Mouse (Mus musculus): ENCODE measurements around the gene Hyou1.
"Not testable (repeated sequence)": the region's sequence is repeated elsewhere in the genome, so short reads cannot be mapped to it uniquely, and the experiment has no call there.

Hyou1 gene

DNA sequence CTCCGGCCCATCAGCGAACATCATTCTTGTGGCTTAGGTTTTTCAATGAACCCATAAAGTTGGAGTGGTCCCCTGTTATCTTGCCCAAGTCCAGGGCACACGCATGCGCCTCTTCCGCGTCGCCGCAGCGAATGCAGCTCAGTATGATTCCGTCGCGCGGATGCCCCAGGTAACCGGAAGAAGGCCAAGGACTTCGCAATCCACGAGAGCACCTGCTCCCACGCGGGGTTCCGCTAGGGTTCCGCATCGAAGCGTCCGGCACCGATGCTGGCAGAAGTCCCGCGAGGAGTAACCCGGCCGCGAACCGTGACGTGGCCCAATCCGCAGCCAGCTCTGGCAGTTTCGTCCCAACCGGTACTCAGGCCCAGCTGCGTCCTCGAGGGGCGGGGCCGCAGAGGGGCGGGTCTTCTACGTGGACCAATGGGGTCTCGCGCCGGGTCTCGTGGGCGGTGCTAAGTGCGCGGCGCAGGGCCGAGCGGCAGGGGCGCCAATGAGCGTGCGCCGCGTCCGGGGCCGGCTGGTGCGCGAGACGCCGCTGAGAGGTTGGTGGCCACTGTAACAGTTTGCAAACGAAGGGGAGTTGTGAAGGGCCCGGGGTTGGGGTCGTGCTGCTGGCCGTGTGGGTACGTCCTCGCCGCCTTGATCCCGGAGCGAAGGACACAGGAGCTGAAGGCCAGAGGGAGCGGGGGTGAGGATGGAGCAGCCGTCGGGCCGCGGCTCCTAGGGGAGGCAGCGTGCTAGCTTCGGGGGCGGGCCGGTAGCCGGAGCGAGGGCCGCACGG is at the start of gene Hyou1:
TSS of gene Hyou1 (plus strand) at position 437 of the 781 bp plus-strand sequence.
- in situ Hi-C loops (cut with MboI, MseI) = no loop called here

DNA sequence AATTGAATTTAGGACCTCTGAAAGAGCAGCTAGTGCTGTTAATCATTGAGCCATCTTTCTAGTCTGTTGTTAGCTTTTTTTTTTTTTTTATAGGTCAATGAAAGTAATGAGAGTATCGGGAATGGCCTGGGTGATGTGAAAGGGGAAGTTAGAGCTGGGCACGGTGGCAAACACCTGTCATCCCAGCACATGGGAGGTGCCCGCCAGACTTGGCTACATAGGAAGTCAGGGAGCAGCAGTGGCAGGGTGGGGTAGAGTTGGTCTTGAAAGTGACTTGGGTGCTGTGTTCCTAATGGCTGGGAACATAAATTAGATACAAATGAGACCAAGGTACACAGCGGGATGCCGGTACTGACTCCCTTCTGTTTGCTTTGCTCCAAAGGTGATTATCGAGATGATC is 48.6 kb upstream of the Hyou1 start:
- in situ Hi-C loops (cut with MboI, MseI) = no loop called here

DNA sequence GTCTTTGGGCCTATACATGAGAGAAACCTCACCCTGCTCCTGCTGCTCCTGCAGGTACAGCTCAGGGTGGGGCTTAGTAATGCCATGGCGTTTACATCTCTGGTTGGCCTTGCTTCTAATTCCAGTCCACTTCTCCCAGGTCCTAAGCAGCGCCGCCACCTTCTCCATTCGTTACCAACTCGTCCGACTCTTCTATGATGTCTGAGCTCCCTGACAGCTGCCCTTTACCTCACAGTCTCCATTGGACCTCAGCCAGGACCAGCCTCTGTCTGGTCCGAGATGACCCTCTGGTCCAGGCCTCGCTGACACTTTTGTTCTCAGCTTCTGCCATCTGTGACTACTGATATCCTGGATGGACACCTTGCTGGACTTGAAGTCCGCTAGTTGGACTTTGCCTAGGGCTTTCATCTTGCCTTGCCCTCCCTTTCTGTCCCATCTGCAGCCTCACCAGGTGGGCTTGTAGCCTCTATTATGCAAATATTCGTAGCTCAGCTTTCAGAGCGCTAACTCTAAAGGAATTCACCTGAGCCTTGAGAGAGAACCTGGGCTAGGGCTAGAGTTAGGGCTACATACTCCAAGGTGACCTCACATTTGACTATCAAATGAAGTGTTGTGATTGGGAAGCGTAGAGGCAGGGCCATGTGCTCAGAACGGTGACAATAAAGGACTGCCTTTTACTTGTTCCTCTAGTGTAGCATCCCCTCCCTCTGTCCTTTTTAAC is 46.2 kb upstream of the Hyou1 start:
- in situ Hi-C loops (cut with MboI, MseI) = no loop called here

DNA sequence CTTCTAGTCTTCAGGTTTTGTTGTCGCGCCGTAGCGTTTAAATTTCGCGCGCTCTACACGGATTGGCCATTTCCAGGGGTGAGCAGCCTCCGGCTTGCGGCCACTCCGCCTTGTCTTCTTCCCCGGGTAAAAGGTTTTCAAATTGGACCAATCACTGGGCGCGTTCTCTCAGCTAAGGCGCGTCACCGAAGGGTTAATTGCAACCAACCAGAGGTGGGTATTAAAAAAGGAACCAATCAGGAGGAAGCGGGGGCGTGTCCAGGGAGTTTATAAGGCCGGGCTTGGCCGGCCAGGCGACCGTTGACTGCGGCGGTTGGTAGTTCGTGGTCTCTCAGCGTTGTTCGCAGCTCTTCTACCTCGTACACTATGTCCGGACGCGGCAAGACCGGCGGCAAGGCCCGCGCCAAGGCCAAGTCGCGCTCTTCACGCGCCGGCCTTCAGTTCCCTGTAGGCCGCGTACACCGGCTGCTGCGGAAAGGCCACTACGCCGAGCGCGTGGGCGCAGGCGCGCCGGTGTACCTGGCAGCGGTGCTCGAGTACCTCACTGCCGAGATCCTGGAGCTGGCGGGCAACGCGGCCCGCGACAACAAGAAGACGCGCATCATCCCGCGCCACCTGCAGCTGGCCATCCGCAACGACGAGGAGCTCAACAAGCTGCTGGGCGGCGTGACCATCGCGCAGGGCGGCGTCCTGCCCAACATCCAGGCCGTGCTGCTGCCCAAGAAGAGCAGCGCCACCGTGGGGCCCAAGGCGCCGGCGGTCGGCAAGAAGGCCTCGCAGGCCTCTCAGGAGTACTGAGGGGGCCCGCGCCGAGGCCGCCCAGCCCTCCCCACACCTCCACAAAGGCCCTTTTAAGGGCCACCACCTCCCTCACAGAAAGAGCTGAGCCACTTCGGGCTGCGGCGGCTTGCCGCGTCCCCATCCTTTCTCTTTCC is 44.6 kb upstream of the Hyou1 start, which contains the start of gene H2afx:
TSS of gene H2afx (plus strand) at position 299 of the 935 bp plus-strand sequence.
- in situ Hi-C loops (cut with MboI, MseI) = no loop called here

DNA sequence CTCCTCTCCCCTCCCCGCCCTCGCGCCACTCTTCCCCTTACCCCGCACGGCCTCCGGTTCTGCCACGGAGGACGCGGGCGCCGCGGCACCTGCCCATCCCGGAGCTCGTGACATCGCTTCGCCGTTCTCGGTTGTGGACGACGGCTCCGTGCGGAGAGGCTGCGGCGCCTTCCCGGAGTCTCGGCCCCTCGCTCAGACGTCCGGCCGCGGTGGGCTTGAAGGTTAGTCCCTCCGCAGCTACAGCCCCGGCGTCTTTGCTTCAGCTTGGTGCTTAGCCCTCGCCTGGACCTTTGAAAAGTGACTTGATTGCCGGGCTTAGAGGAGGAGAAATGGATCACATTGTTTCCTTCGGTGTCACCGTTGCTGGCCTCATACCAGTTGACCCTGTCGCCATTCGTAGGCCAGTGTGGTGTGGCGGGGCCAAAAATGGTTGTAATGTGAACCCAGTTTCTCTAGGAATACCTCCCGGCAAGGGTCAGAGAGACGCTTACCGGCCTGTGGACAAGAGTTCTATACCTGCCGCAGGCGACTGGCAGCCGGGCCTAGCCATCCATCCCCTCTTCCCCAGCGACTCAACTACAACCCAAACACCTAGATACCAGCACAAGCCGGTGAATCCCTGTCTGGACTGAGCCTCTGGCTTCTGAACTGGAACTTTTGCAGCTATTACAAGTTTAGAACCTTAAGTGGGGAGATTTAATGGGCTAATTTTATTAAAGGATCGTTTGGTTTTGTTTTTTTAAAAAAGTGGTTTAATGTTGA is 43.8 kb upstream of the Hyou1 start:
- in situ Hi-C loops (cut with MboI, MseI) = no loop called here

DNA sequence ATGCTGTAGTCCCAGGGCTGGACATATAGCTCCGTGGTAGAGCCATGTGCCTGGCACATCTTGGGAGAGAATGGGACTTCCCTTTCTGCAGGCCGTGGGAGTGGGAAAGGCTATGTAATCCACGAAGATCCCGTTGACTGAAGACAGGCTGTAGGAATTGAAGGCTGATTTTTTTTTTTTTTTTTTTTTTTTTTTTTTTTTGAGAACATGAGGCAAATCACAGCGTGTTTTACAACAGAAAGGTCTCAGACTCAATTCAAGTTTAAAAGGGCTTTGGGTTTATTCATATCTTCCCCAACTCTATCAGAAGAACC is 43.2 kb upstream of the Hyou1 start:
- in situ Hi-C loops (cut with MboI, MseI) = no loop called here

DNA sequence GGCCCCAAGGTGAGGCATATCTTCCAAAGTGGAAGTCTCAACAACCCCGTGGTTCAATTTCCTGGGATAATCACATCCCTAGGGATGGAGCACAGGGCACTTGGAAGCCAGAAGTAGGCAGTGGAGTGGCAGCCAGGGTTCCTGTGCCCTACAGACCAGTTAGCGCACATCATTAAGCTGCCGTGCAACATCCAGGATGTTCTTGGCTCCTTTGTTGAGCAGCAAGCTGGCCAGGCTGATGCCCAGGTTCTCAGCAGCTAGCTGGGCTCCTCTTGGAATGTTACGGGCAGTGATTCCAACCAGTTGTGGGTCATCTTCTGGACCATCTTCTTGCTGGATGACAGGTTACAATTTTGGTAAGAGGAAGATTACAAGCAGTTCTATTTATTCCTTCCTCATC is 42.8 kb upstream of the Hyou1 start:
- in situ Hi-C loops (cut with MboI, MseI) = not testable (repeated sequence)

DNA sequence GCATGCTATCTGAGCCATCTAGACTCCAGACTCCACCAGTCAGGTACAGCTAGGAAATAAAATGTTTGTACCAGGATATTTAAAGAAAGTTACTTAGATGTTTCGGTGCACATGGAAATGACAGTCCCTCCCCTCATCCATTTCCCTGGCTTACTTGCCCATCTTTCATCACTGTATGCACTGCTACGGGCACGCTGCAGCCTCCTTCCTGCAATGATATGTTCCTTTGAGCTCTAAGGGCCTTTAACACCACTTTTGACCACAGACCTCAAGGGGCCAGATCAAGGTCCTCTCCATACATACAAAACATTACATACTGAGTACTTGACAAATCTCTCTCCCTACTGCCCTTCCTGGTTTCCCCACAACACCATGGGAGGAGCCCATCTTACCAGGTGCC is 42.3 kb upstream of the Hyou1 start:
- in situ Hi-C loops (cut with MboI, MseI) = no loop called here

DNA sequence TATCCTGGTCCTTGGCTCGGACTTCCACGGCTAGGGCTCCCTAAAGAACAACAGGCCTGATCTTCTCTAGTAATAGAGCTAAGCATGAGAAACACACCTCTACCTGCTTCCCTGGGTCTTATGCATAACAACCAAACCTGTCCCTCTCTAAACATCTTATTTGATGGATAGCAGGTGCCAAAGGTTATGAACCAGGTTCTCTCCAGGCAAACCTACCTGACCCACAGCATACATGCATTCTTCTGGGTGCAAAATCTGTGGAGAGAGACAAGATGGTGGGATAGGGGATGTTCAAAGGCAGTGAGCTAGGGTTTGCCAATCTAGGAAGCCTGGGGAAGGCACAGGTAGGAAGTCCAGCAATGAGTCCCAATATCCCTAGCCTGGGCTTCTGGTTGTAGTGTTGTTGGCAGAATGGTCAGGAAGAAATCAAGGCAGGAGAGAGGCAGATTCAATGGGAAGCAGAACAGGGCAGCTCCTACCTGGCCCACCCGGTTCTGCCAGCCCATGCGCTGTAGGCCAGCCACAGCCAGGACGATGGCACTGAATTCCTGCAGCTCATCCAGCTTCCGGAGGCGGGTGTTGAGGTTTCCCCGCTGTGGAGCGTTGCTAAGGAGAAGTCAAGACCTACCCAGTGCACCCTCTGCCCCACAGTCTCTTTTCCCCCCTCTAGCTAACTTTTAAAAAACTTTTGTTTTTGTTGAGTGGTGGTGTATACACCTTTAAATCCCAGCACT is 41.7 kb upstream of the Hyou1 start:
- in situ Hi-C loops (cut with MboI, MseI) = no loop called here

DNA sequence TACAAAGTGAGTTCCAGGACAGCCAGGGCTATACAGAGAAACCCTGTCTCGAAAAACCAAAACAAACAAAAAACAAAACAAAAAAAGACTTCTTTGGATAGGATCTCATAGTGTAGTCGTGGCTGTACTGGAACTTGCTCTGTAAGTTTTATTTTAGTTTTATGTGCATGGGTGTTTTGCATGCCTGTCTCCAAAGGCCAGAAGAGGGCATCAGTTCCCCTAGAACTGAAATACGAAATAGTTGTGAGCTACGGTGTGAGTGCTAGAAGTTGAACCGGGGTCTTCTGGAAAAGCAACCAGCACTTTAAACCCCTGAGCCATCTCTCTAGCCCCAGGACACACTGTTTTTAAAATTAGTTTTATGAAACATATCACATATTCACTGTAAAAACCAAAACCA is 40.7 kb upstream of the Hyou1 start:
- in situ Hi-C loops (cut with MboI, MseI) = no loop called here

DNA sequence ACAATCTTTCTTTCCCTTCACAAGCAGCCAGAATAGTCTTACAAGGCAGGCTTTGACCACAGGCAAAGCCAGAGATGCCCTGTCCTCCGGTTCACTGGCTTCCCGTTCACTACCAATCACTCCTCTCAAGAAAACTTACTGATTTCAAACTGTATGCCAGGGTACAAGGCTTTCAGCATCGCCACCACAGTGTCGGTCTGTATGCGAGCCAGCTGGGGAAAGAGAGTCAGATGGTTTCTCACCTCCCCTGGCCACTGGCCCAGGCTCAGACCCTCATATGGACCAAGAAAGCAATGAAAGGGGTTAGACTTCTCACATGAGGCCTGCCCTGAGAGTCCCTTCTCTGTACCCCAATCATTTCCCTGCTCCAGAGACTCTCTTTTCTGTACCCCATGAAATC is 37.8 kb upstream of the Hyou1 start:
- in situ Hi-C loops (cut with MboI, MseI) = loop anchor here (5.0 kb wide), 1 partner anchor 56 kb away; the partner anchor contains the start of gene Slc37a4

DNA sequence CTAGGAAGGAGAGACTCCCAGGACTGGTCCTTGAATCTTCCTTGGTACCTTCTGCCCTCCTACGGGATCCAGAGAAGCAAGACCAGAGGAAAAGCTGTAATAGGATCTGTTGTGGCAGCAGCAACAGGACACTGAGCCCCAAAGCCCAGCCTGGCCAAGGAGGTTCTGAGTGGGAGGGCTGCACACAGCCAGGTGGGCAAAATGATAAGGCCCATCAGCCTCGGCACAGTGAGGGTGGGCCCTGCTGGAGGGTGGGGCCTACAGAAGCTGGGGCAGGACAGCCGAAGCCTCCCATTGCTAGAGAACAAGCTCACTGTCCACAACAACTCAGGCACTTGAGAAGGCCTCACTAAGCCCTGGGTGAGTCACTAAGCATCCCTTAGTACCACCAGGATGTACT is 37.1 kb upstream of the Hyou1 start:
- in situ Hi-C loops (cut with MboI, MseI) = loop anchor here (5.0 kb wide), 1 partner anchor 55 kb away; the partner anchor contains the start of gene Slc37a4

DNA sequence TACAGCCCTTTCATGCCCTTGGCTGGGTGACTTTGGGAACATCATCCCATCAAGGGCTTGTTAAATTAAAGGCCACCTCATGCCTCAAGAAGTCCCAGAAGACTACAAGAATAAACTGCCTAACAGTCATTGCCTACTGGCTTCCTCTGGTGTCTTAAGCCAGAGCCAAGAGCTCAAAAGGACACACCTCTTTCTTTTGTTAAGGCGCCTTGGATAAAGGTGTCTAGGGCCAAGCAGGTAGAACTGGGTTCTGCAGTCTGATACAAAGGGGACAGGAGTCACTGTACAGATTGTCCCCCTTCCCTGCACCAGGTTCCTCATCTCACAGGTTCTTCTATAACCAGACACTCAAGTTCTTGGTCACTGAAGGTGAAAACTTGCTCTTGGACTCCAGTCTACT is 36.7 kb upstream of the Hyou1 start:
- in situ Hi-C loops (cut with MboI, MseI) = loop anchor here (5.0 kb wide), 1 partner anchor 55 kb away; the partner anchor contains the start of gene Slc37a4

DNA sequence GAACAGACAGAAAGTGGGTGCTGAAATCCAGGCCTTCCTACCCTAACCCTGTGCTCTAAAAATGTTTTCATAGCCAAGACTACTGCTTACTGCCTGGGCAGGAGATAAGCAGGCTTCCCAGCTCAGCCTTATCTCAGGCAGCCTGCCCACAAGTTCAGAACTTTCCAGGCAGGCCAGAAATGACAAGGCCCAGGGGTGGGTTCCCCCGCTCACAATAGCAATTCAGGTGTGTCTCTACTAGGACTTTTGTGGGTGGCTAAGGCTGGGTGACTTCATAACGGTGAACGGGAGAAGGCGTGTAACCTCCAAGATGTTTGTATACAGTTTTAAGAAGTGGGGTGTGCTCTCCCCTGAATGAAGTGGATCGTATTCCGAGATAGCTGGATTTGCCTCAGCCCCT is 36.0 kb upstream of the Hyou1 start:
- in situ Hi-C loops (cut with MboI, MseI) = loop anchor here (5.0 kb wide), 1 partner anchor 54 kb away; the partner anchor contains the start of gene Slc37a4

DNA sequence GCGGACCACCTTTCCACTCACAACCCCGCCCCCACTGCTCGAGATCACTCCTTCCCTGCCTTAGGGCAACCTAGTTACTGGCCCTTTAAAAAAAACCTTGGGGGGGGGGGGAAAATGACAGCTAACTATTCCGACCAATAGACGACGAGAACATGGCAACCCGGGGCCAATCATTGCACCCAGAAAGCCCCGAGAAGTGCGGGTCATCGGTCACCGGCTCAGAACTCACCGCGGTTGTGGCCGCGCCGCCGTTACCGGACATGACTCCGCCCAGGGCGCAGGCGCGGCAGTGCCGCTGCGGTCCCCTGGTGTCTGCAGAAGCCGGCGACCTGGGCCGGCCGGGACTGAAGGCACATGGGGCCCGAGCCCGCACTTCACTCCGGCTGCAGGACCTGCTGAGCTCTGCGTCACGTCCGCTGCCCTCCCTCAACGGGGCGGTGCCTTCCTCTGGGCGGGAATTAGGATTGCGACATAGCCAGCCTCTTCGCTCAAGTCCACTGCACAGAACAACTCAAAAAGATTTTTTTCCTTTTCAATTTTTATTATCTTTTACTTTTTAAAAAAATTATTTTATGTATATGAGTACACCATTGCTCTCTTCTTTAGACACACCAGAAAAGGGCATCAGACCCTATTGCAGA is 35.4 kb upstream of the Hyou1 start, which contains the start of gene Hmbs:
TSS of gene Hmbs (minus strand) at position 448 of the 641 bp plus-strand sequence.
- in situ Hi-C loops (cut with MboI, MseI) = loop anchor here (5.0 kb wide), 1 partner anchor 53 kb away; the partner anchor contains the start of gene Slc37a4

DNA sequence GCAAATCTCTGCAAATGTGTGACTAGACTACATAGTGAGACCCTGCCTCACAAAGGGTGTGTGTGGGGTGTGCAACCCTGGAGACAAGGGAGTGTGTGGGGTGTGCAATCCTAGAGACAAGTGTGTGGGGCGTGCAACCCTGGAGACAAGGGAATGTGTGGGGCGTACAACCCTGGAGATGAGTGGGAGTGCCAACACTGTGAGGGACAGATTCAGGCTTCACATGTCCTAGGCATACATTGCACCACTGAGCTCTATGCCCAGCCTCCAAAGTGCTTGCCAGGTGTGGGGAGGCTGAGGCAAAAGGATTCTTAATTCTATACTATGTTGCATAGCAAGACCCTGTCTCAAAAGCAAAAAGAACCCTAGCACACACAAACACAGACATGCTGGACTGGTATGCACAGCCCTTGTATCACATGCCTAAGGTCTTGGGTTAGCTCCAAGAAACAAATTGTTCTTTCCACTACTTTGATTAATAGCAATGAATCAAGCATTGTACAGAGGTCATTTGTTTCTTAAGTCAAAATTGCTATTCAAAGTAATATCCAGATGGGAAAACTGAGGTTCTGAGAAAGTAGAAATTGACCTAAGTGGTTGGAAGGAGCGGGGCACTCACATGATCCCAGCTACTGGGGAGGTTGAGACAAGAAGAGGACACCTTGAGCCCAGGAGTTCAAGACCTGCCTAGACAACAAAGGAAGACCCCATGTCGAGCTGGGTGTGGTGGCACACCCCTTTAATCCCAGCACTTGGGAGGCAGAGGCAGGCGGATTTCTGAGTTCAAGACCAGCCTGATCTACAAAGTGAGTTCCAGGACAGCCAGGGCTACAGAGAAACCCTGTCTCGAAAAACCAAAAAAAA is 33.5 kb upstream of the Hyou1 start:
- in situ Hi-C loops (cut with MboI, MseI) = no loop called here

DNA sequence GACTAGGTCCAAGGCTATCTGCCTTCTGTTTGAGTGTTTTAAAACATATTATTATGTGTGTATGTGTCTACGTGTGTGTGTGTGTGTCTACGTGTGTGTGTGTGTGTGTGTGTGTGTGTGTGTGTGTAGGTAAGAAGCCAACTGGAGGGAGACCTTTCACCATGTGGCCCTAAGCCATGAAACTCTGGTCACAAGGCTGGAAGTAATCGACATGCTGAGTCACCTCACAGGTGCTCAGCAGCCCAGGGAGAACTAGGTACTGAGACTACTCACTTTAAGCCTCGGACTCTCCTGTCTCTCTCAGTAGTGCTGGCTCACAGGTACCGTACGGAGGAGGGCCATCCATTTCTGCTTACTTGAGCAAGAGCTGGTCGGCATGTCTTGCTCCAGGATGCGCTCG is 32.1 kb upstream of the Hyou1 start:
- in situ Hi-C loops (cut with MboI, MseI) = no loop called here

DNA sequence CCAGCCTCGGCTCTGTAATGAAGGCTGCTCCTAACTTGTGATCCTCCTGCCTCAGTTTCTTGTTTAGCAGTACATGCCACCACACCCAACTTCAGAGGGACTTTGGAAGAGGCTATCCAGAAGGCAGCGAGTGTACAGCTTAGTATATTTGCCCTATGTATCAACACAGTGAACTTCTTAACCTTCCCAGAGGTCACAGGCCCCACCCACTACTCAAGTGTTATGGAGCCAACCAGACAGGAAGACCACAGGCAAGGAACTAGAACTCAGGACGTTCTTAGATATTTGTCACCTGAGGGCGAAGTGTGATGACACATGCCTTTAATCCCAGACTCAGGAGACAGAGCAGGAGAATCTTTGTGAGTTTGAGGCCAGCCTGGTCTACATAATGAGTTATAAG is 31.7 kb upstream of the Hyou1 start:
- in situ Hi-C loops (cut with MboI, MseI) = no loop called here

DNA sequence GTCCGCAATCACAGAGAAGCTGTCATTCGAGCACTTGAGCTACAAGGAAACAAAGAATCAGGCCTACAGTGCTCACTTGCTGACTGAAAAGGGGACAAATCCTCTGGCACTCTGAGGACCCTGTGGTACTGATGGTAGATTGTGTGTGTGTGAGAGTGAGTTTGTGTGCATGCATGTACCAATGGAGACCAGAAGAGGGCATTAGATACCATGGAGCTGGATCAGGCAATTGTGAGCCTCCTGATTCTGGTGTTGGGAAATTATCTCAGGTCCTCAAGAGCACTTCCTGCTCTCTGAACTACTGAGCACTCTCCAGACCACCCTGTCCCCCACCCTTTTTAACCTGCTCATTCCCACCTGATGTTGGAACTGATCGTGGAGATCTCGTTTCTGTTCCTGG is 30.7 kb upstream of the Hyou1 start:
- in situ Hi-C loops (cut with MboI, MseI) = no loop called here

Measured in T-helper 1 cell (primary cell).